Mouse (Mus musculus) E14TG2a.4 (cell line): ENCODE data around the gene 2900026A02Rik.

Experiments used
- CTCF ChIP-seq: conservative IDR thresholded peaks from 2 replicates; pipeline ENCODE4 v1.5.1; 2014; ENCODE audit warnings: low read length
- NANOG ChIP-seq: IDR thresholded peaks from 2 replicates; pipeline ENCODE4 v1.6.1; 2014; ENCODE audit warnings: borderline replicate concordance, low read length, mixed read lengths

DNA sequence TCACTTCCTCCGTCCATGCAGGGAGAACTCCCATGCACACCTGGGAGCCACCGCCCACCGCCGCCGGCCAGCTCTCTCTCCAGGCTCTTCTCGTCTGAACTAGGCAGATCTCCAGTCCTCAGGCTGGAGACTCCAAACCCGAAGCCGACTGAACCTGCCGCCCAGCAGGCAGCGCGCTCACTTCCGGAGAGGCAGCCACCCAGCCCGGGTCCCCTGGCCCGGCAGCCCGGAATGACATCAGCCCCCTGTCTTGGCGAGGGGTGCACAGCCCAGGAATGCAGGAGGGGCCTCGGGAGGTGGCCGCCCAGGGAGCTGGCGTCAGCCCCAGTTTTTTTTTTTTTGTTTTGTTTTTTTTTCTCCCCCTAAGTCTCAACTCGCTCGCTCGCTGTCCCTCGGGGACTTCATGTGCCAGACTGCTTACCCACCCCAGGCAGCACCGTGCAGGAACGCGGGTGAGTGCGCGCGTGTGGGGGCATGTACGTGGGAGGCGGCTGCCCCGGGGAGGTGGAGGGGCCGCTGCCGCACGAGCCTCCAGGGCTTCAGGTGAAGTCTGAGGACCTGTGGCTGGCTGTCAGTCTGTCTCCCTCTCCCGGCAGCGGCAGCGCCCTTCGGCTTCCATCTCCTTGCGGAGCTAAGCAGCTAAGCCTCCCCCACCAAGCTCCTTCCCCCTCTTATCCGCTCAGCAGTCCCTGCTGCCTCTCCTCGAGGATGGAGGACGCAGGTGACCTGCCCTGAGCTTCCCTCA, 82.5 kb downstream of the 2900026A02Rik start:
- TF ChIP-seq CTCF (no peak), NANOG (no peak)
